Mouse (Mus musculus): ENCODE results near the gene 1700019A02Rik.

The 1700019A02Rik gene

GRCm38 (mm10) chr1:53187536-53187935 lies at the start of gene 1700019A02Rik:
1700019A02Rik (minus strand) TSS chr1:53187636.
- DNase-seq, result no peak

- no peak for DNase-seq
Measured at GRCm38 (mm10) chr1:53226063-53226462, 38.6 kb upstream of the 1700019A02Rik start.

- DNase-seq, result no peak
Measured at GRCm38 (mm10) chr1:53225616-53226015, 38.2 kb upstream of the 1700019A02Rik start.

GRCm38 (mm10) chr1:53224775-53225174 lies 37.3 kb upstream of the 1700019A02Rik start:
- no peak for DNase-seq

- DNase-seq, result no peak
Measured at GRCm38 (mm10) chr1:53210136-53210535, 22.7 kb upstream of the 1700019A02Rik start.

- no peak for DNase-seq
Measured at GRCm38 (mm10) chr1:53203902-53204301, 16.5 kb upstream of the 1700019A02Rik start.

- no peak for DNase-seq
Measured at GRCm38 (mm10) chr1:53201630-53202199, 14.3 kb upstream of the 1700019A02Rik start.

- DNase-seq, result no peak
Measured at GRCm38 (mm10) chr1:53194536-53194935, 7.1 kb upstream of the 1700019A02Rik start.

GRCm38 (mm10) chr1:53191234-53191633 lies 3.8 kb upstream of the 1700019A02Rik start:
- DNase-seq, result no peak

GRCm38 (mm10) chr1:53189620-53190019 lies 2.2 kb upstream of the 1700019A02Rik start:
- no peak for DNase-seq

GRCm38 (mm10) chr1:53186301-53186700 lies 1.1 kb downstream of the 1700019A02Rik start:
- DNase-seq, result no peak

- no peak for DNase-seq
Measured at GRCm38 (mm10) chr1:53157715-53158114, 29.7 kb downstream of the 1700019A02Rik start.

- DNase-seq, result no peak
Measured at GRCm38 (mm10) chr1:53123066-53123465, 64.4 kb downstream of the 1700019A02Rik start.

- no peak for DNase-seq
Measured at GRCm38 (mm10) chr1:53110561-53110960, 76.9 kb downstream of the 1700019A02Rik start.
